Mouse (Mus musculus) liver, adult 2 months (tissue): ENCODE measurements around the gene Sugp1.

Source experiments
- CTCF ChIP-seq: fragments of 200-500 bp; IDR thresholded peaks from 2 replicates; pipeline ENCODE4 v1.5.1; 2011; ENCODE audit warnings: low read depth, low read length, control low read depth
- POLR2A ChIP-seq: fragments of 200-500 bp; IDR thresholded peaks from 2 replicates; pipeline ENCODE4 v1.6.1; 2011; ENCODE audit warnings: low read length, control low read depth; ENCODE audit not compliant: insufficient read depth; ENCODE audit errors: extremely low read depth

DNA sequence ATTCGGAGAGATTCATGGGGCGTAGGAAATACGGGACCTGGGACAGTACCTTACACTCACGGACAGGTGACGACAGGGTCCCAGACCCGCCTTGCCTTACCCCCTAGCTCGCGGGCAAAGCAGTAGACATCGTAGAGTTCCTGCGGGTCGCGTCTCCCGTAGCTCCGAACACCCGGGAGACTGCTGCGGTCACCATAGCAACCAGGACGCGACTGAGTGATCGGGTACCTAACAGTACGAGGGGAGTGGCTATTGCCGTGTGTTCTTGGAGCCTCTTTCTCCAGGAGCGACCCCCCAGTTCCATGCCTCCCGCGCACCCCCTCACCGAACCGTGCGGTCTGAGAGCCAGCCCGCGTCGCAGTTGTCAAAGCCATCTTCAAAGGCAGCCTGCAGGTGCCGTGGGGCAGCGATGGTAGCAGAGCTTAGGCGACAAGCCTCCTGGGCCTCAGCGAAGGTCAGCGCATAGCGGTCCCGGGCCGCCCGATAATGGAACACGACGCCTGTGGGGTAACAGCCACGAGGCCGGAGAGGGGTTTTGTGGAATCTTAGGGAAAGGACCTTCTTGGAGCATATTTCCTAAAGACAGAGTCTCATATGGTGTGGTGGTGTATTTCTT is 69.9 kb downstream of the Sugp1 start:
- TF ChIP-seq CTCF: no peak
- TF ChIP-seq POLR2A: no peak
